Mouse (Mus musculus) megakaryocyte-erythroid progenitor cell, adult 5-6 weeks (primary cell): ENCODE results near the gene Mecom. TPM values are rescaled to one million over a fixed set of nuclear protein-coding genes. Genes with fewer than 3 reads are reported as not detected.

Experiments used
- ATAC-seq: replicated peaks from 2 replicates; pipeline ENCODE4 v1.8.0; 2016; ENCODE audit warnings: mild to moderate bottlenecking, inconsistent platforms; ENCODE audit not compliant: severe bottlenecking, poor library complexity, low FRiP score, low TSS enrichment
- total RNA-seq, 2 experiments: library from RNA; stranded (forward) in 1 of 2; stranded (reverse) in 1 of 2; fragments of 200-1000, 215-1000 nt in 1 of 2; fragments of >200 nt in 1 of 2; fragmentation: Nextera tagmentation in 1 of 2; gene quantifications; 2 replicates each; pipeline ENCODE4 v1.2.3; 2014 to 2017

Gene Mecom
- total RNA-seq, 2 experiments from 2014 or later, result 8.8 TPM; not detected in 1

DNA sequence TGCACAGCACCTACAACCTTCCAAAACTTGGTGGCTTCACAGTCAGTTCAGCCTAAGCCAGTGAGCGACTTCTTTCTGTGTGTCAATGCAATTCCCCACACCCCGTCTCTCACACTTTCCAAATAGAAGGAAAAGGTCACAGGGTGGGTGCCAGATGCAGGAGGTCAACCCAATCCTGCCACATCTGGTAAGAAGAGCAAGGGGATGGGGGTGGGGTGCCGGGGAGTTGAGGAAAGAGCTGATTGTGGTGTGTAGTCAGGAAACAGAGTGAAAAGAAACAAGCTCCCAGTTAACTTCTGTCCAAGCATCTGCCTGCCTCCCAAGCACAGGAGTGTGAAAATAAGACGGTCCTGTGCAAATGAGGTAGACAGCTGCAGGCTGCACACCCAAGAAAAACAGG, 408.1 kb downstream of the Mecom start:
- no peak for ATAC-seq

DNA sequence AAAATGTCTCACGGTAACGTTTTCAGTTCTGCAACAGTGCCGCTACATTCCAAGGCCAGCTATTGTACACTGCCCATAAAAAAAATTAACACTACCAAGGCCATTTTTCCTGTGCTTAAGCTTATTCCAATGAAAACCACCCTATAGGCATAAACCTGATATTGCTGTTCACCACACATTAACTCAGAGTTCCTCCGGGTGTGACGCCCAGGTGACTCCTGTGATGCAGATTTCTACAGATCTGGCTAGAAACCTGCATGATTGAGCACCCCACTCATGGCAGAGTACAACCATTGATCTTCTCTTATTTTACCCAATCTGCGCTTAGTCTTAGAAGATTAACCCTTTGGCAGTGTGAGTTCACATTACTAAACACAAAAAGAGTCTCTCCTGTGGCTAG, 409.2 kb downstream of the Mecom start:
- no peak for ATAC-seq

DNA sequence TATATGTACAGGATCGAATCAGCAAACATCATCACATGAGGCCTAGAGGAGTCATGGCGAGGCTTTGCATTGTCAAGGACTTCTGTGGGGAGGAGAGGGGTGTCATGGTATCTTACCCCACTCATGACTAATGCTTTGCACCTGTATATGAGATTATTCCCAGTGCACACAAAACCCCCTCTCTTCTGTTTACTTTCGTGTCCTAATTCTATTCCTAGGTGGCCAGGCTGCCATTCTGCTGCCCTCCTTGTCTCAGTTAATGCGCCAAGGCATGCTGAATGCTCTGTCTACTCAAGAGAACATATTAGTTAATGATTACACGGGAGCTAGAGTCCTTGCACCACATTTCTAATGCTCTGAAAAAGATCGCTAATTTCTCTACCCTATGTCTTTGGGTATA, 412.0 kb downstream of the Mecom start:
- ATAC-seq, result no peak

DNA sequence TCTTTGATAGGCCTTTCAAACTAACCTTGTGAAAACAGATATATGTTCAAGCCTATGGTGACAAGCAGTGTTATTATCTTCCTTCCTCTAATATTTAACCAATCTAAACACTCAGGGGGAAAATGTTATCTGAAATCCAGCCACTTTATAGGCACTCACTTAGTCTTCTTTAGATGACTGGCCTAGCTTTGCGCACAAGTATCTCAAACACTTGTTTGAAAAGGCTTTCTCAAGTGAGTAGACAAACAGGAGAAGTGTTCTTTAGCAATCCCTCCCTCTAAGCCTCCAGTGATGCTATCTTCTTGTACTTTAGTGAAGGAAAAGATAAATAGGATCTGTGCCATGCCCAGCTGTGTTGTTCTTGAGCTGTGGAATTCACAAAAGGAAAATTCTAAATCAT, 412.7 kb downstream of the Mecom start:
- ATAC-seq, result no peak

DNA sequence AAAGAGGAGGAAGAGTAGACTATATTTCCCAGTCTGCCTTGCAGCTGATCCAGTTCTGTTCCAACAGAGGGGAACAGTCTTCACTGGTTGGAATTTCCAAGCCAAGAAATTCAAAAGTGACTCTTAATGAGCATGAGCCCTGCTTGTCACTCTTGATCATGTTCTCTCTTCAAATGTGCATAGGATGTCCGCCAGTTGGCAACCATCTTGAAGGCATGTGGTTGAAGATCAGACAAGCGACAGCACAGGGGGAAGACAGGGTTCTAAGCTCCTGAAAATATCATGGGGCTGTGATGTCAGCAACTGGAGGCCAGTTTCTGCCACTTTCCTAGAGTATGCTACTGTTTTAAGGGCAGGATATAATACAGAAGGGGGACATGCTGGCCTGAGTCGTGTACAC, 414.8 kb downstream of the Mecom start:
- no peak for ATAC-seq

DNA sequence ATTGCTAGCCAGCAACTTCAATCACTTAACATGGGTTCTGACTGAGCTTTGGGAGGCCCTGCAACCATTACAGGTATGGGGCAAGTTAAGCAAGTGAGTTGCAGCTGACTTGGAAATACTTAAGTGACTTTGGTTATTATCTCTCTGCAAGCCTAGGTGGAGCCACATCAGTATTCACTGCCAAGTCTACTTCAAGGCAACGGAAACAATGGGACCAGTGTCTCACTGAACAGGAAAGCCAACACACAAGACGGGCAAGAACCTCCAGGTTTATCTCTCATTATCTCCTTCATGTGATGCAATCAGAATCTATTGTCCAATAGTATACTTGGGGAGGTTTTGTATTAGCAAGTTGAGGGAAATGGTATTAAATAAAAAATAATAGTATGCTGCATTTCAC, 415.4 kb downstream of the Mecom start:
- ATAC-seq, result no peak

DNA sequence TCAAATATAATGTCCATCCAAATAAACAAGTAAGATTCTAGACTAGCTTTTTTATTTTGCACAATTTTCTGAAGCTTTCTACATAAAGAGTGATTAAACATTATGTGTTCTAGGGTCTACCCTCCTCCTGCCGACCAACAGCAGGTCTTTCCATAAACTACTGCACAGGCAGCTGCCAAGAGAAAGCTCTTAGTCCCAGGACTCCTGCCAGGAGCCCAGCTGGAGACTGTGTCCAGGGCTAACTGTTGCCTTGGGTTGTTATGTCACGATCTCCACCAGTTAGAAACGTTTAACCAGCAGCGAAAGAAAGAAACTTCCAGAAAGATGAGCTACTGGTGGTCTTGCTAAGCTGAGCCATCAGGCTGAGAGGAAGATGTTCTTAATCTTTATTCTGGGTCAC, 417.3 kb downstream of the Mecom start:
- no peak for ATAC-seq

DNA sequence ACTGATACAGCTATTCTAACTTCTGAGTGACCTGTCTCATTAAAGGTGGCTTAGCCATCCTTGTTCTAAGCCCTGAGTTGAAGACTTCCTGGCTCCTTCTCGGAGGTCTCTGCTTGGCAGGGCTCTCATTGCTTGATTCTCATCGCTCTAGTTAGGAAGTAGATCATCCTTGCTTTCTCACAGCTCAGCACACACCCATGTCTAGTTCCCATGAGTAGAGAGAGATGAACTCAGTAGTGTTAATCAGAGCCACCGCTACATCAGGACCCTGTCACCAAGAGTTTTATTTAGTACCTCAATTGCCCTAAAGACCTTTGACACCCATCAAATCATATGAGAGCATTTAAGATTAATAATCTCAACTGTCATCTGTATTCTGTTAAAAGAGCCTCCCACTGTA, 425.2 kb downstream of the Mecom start:
- ATAC-seq, result no peak

DNA sequence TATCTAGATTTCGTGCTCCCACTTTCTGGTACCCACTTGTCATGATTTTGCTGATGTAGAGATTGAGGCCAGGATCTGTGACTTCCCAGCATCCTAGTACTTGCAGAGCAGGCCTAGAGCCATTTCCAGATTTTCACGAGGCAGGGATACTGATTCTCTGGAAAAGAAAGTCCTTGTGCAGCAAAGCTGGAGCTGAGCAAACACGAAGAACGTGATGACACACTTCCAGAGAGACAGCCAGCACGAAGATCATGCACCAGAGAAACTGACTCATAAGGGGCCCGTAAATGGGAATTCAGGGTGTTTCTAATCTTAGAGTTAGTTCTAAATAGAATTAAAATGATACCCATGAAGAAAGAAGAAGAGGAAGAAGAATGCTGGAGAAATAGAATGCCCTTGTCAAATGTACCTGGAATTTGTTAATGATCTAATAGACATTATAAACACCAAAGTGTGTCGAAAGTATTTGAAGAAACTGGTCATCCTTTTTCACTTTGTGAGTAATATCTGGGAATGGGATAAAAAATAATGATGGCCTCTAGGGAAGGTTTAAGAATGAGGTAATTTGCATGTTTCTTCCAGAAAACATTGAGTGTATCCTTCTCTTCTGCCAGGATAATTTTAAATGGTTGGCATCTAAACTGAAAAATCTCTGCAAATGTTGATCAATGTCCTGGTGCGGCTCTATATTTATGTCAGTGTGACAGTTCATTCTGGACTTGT, 426.9 kb downstream of the Mecom start:
- no peak for ATAC-seq

DNA sequence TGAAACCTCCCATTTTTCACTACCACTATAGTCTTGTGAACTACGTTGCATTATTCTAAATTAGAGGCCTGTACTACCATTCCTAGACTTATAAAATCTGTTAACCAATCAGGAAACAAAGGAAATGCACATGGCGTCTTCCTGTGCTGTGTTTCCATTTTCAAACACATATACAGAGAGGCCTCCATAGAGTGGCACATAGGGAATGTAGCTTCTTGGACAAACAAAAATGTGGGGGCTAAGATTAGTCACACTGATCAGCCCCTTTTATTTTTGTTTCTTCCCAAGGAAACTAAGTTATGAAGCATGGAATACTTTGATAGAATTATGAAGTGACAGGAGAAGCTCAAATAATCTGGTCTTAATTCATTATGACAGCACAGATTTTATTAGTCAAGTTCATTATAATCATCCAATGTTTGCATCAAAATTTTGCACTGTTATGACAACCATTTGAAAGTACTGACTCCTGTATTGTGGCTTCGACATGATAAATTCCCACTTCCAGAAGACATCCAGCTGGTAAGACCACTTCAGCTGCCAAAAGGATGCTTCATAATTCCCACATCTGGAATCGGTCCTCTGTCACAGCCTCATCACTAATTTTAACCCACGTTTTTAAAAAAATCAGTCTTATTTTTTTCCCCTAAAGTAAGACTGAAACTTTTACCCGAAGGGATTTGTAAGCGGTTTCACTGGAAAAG, 429.1 kb downstream of the Mecom start:
- no peak for ATAC-seq

DNA sequence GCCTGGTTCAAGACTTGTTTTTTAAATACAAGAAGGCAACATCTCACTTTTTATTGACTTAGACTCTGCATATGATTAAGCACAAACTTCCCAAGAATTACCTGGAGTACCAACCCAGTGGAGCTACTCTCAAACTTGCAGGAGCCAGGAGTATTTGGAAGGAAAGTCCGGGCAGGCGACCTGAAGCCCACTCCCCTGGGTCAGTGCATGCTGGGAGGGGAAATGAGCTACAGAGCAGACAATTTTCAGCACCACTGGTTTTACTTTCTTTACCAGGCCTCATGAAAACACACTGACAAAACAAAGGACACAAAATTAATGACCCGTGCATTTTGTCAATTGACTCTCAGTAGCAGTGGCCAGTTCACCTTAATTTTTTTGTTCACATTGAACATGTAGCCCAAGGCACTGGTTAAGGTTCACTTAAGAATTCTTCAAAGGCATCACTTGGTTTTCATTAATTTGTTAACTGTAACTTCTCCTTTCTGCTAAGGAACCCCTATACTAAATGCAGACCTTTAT, 434.5 kb downstream of the Mecom start:
- ATAC-seq, result no peak

DNA sequence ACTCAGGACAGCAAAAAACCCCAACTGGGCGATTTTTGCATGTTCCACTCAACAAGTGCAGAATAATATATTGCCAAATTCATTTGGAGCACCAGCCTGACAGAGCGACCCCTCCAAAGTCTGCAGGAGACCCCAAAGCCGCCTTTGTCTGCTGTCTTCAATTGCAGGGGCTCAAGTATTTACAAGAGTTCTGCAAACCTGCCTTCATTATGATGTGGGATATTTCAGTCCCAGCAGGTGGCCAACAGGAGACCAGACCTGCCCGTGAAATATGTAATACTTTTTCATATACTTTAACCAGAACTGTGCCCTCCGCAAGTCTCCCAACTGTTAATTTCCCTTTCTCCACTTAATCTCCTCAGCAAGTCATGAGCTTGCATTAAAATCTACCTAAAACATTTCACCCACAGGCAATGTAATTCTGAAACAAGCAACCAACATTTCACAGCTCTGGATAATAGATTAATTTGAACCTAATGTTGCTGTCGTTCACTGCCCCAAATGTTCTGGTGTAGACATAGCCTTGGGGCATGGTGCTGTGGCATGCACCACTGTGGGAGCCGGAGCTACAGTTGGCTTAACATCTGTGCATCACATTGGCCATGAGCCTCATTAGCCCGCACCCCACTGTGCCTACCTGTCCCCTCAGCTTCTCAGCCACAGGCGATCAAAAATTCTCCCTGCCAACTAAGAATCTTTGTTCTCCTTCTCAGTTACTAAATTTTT, 439.7 kb downstream of the Mecom start:
- no peak for ATAC-seq

DNA sequence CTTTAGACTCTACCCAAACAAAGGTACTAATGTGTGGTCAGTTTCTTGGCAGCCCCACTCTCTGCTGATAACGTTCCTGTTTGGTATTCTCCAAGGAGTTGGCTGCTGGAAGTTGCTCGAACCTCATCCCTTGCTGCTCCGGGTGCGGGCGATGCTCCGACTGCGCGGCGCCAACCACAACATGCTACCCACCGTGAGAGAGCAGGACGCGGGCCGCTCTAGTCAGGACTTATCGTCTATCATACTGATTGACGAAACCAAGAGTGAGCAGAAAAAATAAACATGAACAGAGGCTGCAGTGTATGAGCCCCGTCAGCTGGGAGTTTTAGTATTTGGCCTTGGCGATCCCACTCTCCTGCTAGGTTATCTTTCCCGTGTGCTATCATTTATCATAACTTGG, 441.3 kb downstream of the Mecom start:
- ATAC-seq, result no peak

DNA sequence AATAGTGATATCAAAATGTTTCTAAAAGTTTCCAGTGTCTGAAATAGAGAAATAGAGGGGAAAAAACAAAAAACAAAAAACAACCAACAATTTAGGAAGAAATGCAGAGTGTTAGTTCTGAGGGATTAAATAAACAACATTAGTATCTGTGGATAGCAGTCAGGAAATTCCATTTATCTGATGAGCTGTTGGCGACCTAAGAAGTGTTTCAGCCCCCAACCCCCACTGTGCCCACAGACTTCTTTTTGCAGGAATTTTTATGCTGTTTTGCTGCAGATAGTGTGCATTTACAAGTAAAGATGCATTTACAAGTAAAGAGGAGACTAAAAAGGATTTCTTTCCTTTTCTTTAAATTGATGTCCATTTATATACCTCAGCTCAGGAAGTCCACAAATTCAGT, 441.9 kb downstream of the Mecom start:
- ATAC-seq, result no peak

DNA sequence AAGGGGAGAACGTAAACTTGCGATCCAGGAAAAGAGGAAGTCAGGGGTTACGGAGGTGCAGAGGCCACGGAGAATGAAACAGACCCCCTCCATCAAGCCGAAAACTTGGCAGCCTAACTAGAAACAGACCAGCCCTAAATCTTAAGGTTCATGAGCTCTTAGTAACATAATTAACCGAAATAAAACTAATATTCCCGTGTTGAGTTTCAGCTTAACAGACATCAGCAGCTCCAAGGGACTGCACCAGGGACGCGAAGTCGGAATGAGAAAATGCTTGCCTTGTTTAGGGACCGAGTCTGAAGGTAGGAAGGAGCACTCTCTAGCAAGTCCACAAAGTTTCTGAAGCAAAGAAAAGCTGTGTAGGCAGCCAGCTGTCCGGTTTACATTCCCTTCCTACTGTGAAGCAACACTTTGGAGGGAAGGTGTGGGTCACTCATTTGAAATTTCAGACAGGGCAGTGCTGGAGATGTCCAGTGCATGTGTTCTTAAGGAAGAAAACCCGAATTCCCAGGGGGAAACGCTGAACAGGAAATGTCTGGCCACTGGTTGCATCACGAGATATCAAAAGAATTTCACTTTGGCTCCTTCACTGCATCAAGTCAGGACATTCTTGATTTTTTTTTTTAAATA, 442.5 kb downstream of the Mecom start:
- ATAC-seq, result no peak

DNA sequence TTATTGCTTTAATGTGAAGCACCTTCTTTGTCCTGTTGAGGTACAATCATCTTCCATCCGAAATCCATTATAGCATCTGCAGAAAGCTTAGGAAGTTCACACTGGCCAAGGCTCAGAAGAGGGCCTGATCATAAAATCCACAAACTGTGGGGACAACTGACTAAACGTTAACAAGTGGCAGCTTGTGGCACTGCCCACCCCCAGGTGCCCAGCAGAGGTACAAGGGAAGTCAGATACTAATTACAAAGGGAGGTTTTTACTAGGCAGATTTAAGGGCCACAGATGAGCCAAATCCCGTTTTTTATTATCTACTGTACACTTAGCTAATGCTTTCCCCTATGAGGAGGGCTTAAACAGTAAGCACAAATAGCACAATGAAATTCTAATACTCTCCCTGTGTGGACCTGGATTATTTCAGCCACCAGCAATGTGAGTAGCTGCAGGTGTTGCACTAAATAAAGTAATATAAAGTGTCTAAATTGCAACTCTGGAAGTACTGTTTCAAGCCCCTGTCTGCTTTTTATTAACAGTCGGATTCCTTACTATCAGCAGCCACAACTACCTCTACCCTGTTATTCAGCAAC, 443.2 kb downstream of the Mecom start:
- ATAC-seq, result no peak

DNA sequence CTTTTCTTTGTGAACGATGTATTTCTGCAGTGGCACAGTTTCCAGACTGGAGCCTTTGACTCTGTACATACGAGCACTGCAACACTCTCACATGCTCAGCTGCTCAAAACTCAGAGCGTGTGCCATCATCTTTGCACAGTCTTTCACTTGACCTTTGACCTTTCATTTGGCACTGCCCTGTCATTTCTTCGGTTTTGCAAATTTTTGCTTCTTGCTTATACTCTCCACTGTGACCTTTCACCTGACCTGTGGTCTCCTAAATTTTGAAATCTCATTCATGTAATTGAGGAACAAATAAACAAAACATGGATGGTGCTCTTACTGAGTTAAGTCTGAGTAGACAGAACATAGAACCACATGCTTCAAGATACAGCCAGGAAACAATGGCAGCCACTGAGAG, 446.7 kb downstream of the Mecom start:
- no peak for ATAC-seq

DNA sequence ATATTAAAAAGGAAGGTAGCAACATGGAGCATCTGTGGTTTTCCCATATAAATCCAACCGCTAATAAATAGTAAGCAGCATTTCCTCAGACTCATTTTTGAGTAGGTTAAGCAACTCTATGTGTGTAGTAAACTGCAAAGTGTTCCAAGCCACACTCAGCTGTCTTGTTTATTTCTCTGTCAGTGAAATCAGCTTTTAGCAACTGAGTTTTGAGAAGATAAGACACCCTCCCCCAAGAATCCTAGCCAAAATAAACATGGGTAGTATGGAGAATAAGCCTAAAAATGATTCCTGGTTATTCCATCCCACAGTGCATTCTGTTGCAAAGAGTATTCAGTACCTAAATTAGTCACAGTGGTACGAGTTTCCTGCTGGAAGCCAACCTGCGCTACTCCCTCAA, 450.1 kb downstream of the Mecom start:
- no peak for ATAC-seq

DNA sequence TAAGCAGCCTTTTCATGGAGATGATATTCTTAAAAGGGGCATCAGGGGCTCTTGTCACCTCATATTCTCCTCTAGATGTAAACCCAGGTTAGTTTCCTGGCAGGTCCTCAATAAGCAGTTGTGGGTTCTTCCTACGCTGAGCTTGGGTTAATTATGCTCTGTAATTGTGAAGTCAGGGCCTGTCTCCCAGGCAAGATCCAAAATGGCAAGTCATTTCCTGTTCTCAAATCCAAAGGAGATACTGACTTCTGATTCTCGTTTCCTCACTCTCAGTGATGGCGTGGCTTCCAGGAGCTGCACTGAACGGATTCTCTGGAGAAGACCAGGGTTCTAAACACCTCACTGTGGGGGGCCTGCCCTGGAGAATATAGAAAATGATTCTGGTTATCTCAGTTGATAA, 450.7 kb downstream of the Mecom start:
- ATAC-seq, result no peak

DNA sequence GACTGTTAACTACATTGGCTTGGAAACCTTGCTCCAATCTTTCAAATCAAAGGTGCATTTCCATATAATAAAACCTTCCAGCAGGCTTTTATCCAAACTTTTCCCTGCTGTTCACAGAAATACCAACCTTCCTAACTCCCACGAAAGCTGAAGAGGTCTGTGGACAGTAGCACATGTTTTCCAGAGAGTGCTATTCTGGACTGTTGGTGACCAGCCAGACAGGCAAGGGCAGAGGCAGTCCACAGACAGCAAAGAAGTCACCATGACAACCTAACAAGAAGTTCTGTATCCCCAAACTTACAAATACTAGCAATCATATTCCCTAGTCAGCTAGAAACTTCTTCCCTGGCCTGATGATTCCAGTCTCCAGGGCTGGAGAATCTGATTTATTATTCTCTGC, 454.8 kb downstream of the Mecom start:
- ATAC-seq, result no peak
